In genomic region chr1:175880453-175881296, GRCm38 (mm10) we compare ENCODE assay signal across 8 mouse cellular contexts. TPM values are rescaled to one million over a fixed set of nuclear protein-coding genes. Genes with fewer than 3 reads are reported as not detected.
A peak's percentile ranks its signal among the peaks of the same experiment; 100 is the strongest.
DNase-seq lines count a peak whose midpoint lies in the region; ATAC-seq and TF ChIP-seq lines count a peak whose summit lies in the region.

Gene Exo1, plus strand, starts transcription at chr1:175880581.

- under 1% methylated on average over 66 of the region's 66 CpGs for WGBS in forebrain, embryonic 13.5 days
- WGBS in large intestine, adult 2 months: under 1% methylated on average over 66 of the region's 66 CpGs
- WGBS in liver, postnatal 0 days (ENCODE audit: insufficient replicate concordance): under 1% methylated on average over 66 of the region's 66 CpGs
- WGBS in neural tube, embryonic 14.5 days: under 1% methylated on average over 66 of the region's 66 CpGs

- H3K4me3 ChIP-seq in ES-Bruce4 (ENCODE audit: low read depth, low read length): peak within 1 kb of the TSS; percentile 100
- peak within 1 kb of the TSS; percentile 81 for H3K4me3 ChIP-seq in forebrain, embryonic 13.5 days
- peak within 1 kb of the TSS; percentile 74 for H3K4me3 ChIP-seq in liver, postnatal 0 days (ENCODE audit: low read depth, low read length)
- peak within 1 kb of the TSS; percentile 70 for H3K4me3 ChIP-seq in neural tube, embryonic 14.5 days (ENCODE audit: low read depth, low read length)

- peaks cover 2% of the 10 kb centered on the region for H3K4me1 ChIP-seq in ES-Bruce4 (ENCODE audit: control insufficient read depth, insufficient read depth, low read length)
- peaks cover 22% of the 10 kb centered on the region for H3K4me1 ChIP-seq in forebrain, embryonic 13.5 days
- peaks cover 4% of the 10 kb centered on the region; the same call in 1 of the 2 replicates for H3K4me1 ChIP-seq in liver, postnatal 0 days (ENCODE audit: insufficient read depth)
- no peaks in the 10 kb centered on the region for H3K4me1 ChIP-seq in neural tube, embryonic 14.5 days (ENCODE audit: control insufficient read depth, insufficient read depth, low read length)

- TF ChIP-seq EP300 in ES-Bruce4 (IDR thresholded peaks at IDR 0.05; ENCODE audit: insufficient read depth, low read depth, low read length): no peak
- TF ChIP-seq EP300 in liver, postnatal 0 days (IDR thresholded peaks at IDR 0.05; ENCODE audit: low read depth): no peak

- TF ChIP-seq CTCF in ES-Bruce4 (IDR thresholded peaks at IDR 0.05; ENCODE audit: low read depth, low read length): no peak
- no peak for TF ChIP-seq CTCF in liver, postnatal 0 days (IDR thresholded peaks at IDR 0.05; ENCODE audit: low read depth)

- peak; percentile 7 for TF ChIP-seq POLR2A in ES-Bruce4 (IDR thresholded peaks at IDR 0.05; ENCODE audit: insufficient read depth, low read length)

- no peaks in the 10 kb centered on the region for H3K9me3 ChIP-seq in ES-Bruce4 (replicated peaks; ENCODE audit: control insufficient read depth, insufficient read depth, low read length, poor library complexity, severe bottlenecking)
- H3K9me3 ChIP-seq in forebrain, embryonic 13.5 days (replicated peaks): no peaks in the 10 kb centered on the region
- no peaks in the 10 kb centered on the region for H3K9me3 ChIP-seq in liver, postnatal 0 days (ENCODE audit: low read length)
- H3K9me3 ChIP-seq in neural tube, embryonic 14.5 days (ENCODE audit: control insufficient read depth, low read length): no peaks in the 10 kb centered on the region

- peak within 1 kb of the TSS; percentile 82 for H3K4me2 ChIP-seq in forebrain, embryonic 13.5 days
- H3K4me2 ChIP-seq in liver, postnatal 0 days (ENCODE audit: low read depth, low read length): peak within 1 kb of the TSS; percentile 83
- H3K4me2 ChIP-seq in neural tube, embryonic 14.5 days (ENCODE audit: low read depth, low read length): peak within 1 kb of the TSS; percentile 68

- peak within 1 kb of the TSS; percentile 60 for H3K27ac ChIP-seq in ES-Bruce4 (ENCODE audit: insufficient read depth, low read length)
- H3K27ac ChIP-seq in forebrain, embryonic 13.5 days: peak within 1 kb of the TSS; percentile 61
- peak within 1 kb of the TSS; percentile 85 for H3K27ac ChIP-seq in liver, postnatal 0 days (ENCODE audit: low read depth)
- H3K27ac ChIP-seq in neural tube, embryonic 14.5 days (ENCODE audit: low read depth, low read length): peak within 1 kb of the TSS; percentile 85

- DNase-seq in heart, postnatal 10 days: peak; percentile 92 to 94
- peak; percentile 85 for DNase-seq in large intestine, adult 2 months (ENCODE audit: low read depth, low spot score)
- DNase-seq in liver, postnatal 0 days: peak; percentile 91
- DNase-seq in testis, postnatal 10 days (ENCODE audit: low spot score): peak; percentile 93

- H3K9ac ChIP-seq in ES-Bruce4 (ENCODE audit: low read depth, poor library complexity, severe bottlenecking): peak within 1 kb of the TSS; percentile 89
- H3K9ac ChIP-seq in forebrain, embryonic 13.5 days: peak within 1 kb of the TSS; percentile 75
- H3K9ac ChIP-seq in liver, postnatal 0 days (replicated peaks): peak within 1 kb of the TSS; percentile 68
- H3K9ac ChIP-seq in neural tube, embryonic 14.5 days (replicated peaks; ENCODE audit: low read depth, low read length): peak within 1 kb of the TSS; percentile 82

- peaks cover 36% of the 10 kb centered on the region for H3K36me3 ChIP-seq in ES-Bruce4 (ENCODE audit: control insufficient read depth, insufficient read depth, low read length, poor library complexity, severe bottlenecking)
- peaks cover 24% of the 10 kb centered on the region for H3K36me3 ChIP-seq in forebrain, embryonic 13.5 days (ENCODE audit: poor library complexity, severe bottlenecking)
- peaks cover 6% of the 10 kb centered on the region; the same call in 1 of the 2 replicates for H3K36me3 ChIP-seq in liver, postnatal 0 days (replicated peaks; ENCODE audit: insufficient read depth, low read length)
- H3K36me3 ChIP-seq in neural tube, embryonic 14.5 days (ENCODE audit: control insufficient read depth, insufficient read depth, low read length): no peaks in the 10 kb centered on the region

- intact Hi-C loops in heart, postnatal 10 days (cut with DNase I): loop anchor here (5.0 kb wide), 2 partner anchors 188 to 253 kb away; partner anchors contain the start of genes Chml, Fh1 and Opn3

- no peaks in the 10 kb centered on the region for H3K27me3 ChIP-seq in ES-Bruce4 (ENCODE audit: control insufficient read depth, insufficient read depth, low read length, poor library complexity, severe bottlenecking)
- H3K27me3 ChIP-seq in forebrain, embryonic 13.5 days: no peaks in the 10 kb centered on the region
- H3K27me3 ChIP-seq in liver, postnatal 0 days (ENCODE audit: insufficient read depth, low read length): no peaks in the 10 kb centered on the region
- H3K27me3 ChIP-seq in neural tube, embryonic 14.5 days (ENCODE audit: control insufficient read depth, insufficient read depth, low read length): no peaks in the 10 kb centered on the region

- peak; percentile 99 for ATAC-seq in cerebellum, adult (ENCODE audit: insufficient number of reproducible peaks, low FRiP score, low TSS enrichment)
- peak; percentile 98 for ATAC-seq in forebrain, embryonic 13.5 days
- peak; percentile 98 for ATAC-seq in liver, postnatal 0 days
- peak; percentile 99 for ATAC-seq in neural tube, embryonic 14.5 days (ENCODE audit: low read depth)

RNA-seq across cellular contexts. Expression of gene Exo1, which starts in this region (rescaled TPM):
- polyA plus RNA-seq in ES-Bruce4 (2011; ENCODE audit: insufficient read depth, insufficient read length, low read depth, missing spikeins): 84.8 and 88.4 TPM in 2 replicates
- polyA plus RNA-seq in forebrain, embryonic 13.5 days (2015; fragmentation: Nextera tagmentation; extraction: Ambion mirVana): 63.4 and 72.0 TPM in 2 replicates
- total RNA-seq in heart, postnatal 10 days (2021): 1 to 10 TPM; 2.2 to 3.6 TPM
- 0.87 and 2.0 TPM in 2 replicates for polyA plus RNA-seq in large intestine, adult 2 months (2012; rRNA removed)
- polyA plus RNA-seq in liver, postnatal 0 days (2015; fragmentation: Nextera tagmentation; extraction: Ambion mirVana): 10.8 and 13.6 TPM in 2 replicates
- polyA plus RNA-seq in neural tube, embryonic 14.5 days (2014; fragmentation: Nextera tagmentation; extraction: Ambion mirVana): 3.3 and 6.7 TPM in 2 replicates

Comparison
In these comparisons a context has a peak if more than half of its experiments do, and no peak if none do; other contexts are left out.
1. Peak in every context shown above with its lines: DNase-seq, ATAC-seq, H3K4me3 ChIP-seq and H3K27ac ChIP-seq.